Mouse (Mus musculus) midbrain, embryonic 15.5 days (tissue): ENCODE results near the gene Tbck. TPM values are rescaled to one million over a fixed set of nuclear protein-coding genes. Genes with fewer than 3 reads are reported as not detected.

Experiments used
- ATAC-seq: fragments of 200-750 bp; cut with Nextera tagmentation; replicated peaks from 2 replicates; pipeline ENCODE4 v1.8.0; 2017; ENCODE audit warnings: moderate TSS enrichment
- H3K27ac ChIP-seq: fragments of 300-500 bp; sonication (generic); 2 replicates; pipeline ENCODE4 v1.5.1; 2015; ENCODE audit warnings: mild to moderate bottlenecking, inconsistent platforms
- H3K27me3 ChIP-seq: fragments of 300-500 bp; sonication (generic); replicated peaks from 2 replicates; pipeline ENCODE4 v1.6.1; 2015; ENCODE audit warnings: inconsistent platforms
- H3K36me3 ChIP-seq: fragments of 300-500 bp; sonication (generic); replicated peaks from 2 replicates; pipeline ENCODE4 v1.6.1; 2015; ENCODE audit warnings: inconsistent platforms
- H3K4me1 ChIP-seq: fragments of 300-500 bp; sonication (generic); 2 replicates; pipeline ENCODE4 v1.6.1; 2015; ENCODE audit warnings: inconsistent platforms
- H3K4me2 ChIP-seq: fragments of 300-500 bp; sonication (generic); 2 replicates; pipeline ENCODE4 v1.6.1; 2015; ENCODE audit warnings: inconsistent platforms, mild to moderate bottlenecking, moderate library complexity
- H3K4me3 ChIP-seq: fragments of 300-500 bp; sonication (generic); 2 replicates; pipeline ENCODE4 v1.5.1; 2015; ENCODE audit warnings: mild to moderate bottlenecking, inconsistent platforms
- H3K9ac ChIP-seq: fragments of 300-500 bp; sonication (generic); 2 replicates; pipeline ENCODE4 v1.6.1; 2015; ENCODE audit warnings: mild to moderate bottlenecking, inconsistent platforms
- H3K9me3 ChIP-seq: fragments of 300-500 bp; sonication (generic); 2 replicates; pipeline ENCODE4 v1.6.1; 2016; ENCODE audit warnings: inconsistent platforms
- WGBS: fragments of 180-500 bp; shearing (Covaris S2); methylation state at CpG from one replicate; pipeline ENCODE4 v1.1.7; 2015; ENCODE audit warnings: mixed read lengths; 5-methylcytosine and 5-hydroxymethylcytosine counted together
- polyA plus RNA-seq: library from polyadenylated mRNA; unstranded; fragments of >200 nt; fragmentation: Nextera tagmentation; extraction: Ambion mirVana; gene quantifications from 2 replicates; pipeline ENCODE4 v1.2.1, GENCODE M21; 2015

Gene Tbck
- polyA plus RNA-seq, 1 experiment from 2014 or later, result 38.0 TPM

GRCm38 (mm10) chr3:132704216-132704615, 20.3 kb downstream of the Tbck start:
- no peak overlapping the region for H3K4me3 ChIP-seq
- no peak overlapping the region for H3K27ac ChIP-seq
- H3K36me3 ChIP-seq, result no peaks in the 10 kb centered on the region
- no peaks in the 10 kb centered on the region for H3K4me1 ChIP-seq
- ATAC-seq, result no peak
- no peaks in the 10 kb centered on the region for H3K9me3 ChIP-seq
- H3K27me3 ChIP-seq, result no peaks in the 10 kb centered on the region
- H3K9ac ChIP-seq, result no peak overlapping the region
- WGBS, result 80% methylated on average over 3 of the region's 3 CpGs
- H3K4me2 ChIP-seq, result no peak overlapping the region

- Histone ChIP-seq H3K9ac (no peak overlapping the region), H3K4me1 (no peaks in the 10 kb centered on the region), H3K4me2 (no peak overlapping the region), H3K36me3 (no peaks in the 10 kb centered on the region), H3K27ac (no peak overlapping the region), H3K27me3 (no peaks in the 10 kb centered on the region), H3K4me3 (no peak overlapping the region), H3K9me3 (no peaks in the 10 kb centered on the region)
- 79% methylated on average over 4 of the region's 4 CpGs for WGBS
- ATAC-seq, result no peak
Observed at GRCm38 (mm10) chr3:132706977-132707376, 23.0 kb downstream of the Tbck start.

- Histone ChIP-seq H3K36me3 (no peaks in the 10 kb centered on the region), H3K4me1 (no peaks in the 10 kb centered on the region), H3K27ac (no peak overlapping the region), H3K27me3 (no peaks in the 10 kb centered on the region), H3K4me2 (no peak overlapping the region), H3K4me3 (no peak overlapping the region), H3K9me3 (no peaks in the 10 kb centered on the region), H3K9ac (no peak overlapping the region)
- ATAC-seq, result no peak
- 84% methylated on average over 5 of the region's 5 CpGs for WGBS
Observed at GRCm38 (mm10) chr3:132713913-132714312, 30.0 kb downstream of the Tbck start.

GRCm38 (mm10) chr3:132717316-132717715, 33.4 kb downstream of the Tbck start:
- H3K36me3 ChIP-seq, result peaks cover 2% of the 10 kb centered on the region; the same call in 1 of the 2 replicates
- WGBS, result 96% methylated on average over 4 of the region's 4 CpGs
- no peaks in the 10 kb centered on the region for H3K9me3 ChIP-seq
- no peak overlapping the region for H3K4me3 ChIP-seq
- H3K27ac ChIP-seq, result no peak overlapping the region
- ATAC-seq, result no peak
- no peaks in the 10 kb centered on the region for H3K27me3 ChIP-seq
- H3K4me1 ChIP-seq, result no peaks in the 10 kb centered on the region
- no peak overlapping the region for H3K9ac ChIP-seq
- H3K4me2 ChIP-seq, result no peak overlapping the region

- H3K9me3 ChIP-seq, result no peaks in the 10 kb centered on the region
- H3K27me3 ChIP-seq, result no peaks in the 10 kb centered on the region
- peaks cover 5% of the 10 kb centered on the region; the same call in 1 of the 2 replicates for H3K36me3 ChIP-seq
- H3K9ac ChIP-seq, result no peak overlapping the region
- 95% methylated on average over 3 of the region's 3 CpGs for WGBS
- H3K4me1 ChIP-seq, result no peaks in the 10 kb centered on the region
- H3K4me3 ChIP-seq, result no peak overlapping the region
- no peak overlapping the region for H3K4me2 ChIP-seq
- no peak for ATAC-seq
- no peak overlapping the region for H3K27ac ChIP-seq
Observed at GRCm38 (mm10) chr3:132724326-132724725, 40.4 kb downstream of the Tbck start.

- Histone ChIP-seq H3K4me3 (no peak overlapping the region), H3K36me3 (no peaks in the 10 kb centered on the region), H3K9ac (no peak overlapping the region), H3K27me3 (no peaks in the 10 kb centered on the region), H3K4me2 (no peak overlapping the region), H3K9me3 (no peaks in the 10 kb centered on the region), H3K4me1 (peaks cover 9% of the 10 kb centered on the region), H3K27ac (peak overlapping the region; percentile 10; the same call in 1 of the 2 replicates)
- ATAC-seq, result peak; percentile 83
- WGBS, result 24% methylated on average over 10 of the region's 10 CpGs
Observed at GRCm38 (mm10) chr3:132744287-132745146, 60.6 kb downstream of the Tbck start.

GRCm38 (mm10) chr3:132747036-132747435, 63.1 kb downstream of the Tbck start:
- Histone ChIP-seq H3K9me3 (no peaks in the 10 kb centered on the region), H3K27ac (no peak overlapping the region), H3K27me3 (no peaks in the 10 kb centered on the region), H3K4me1 (peaks cover 9% of the 10 kb centered on the region), H3K9ac (no peak overlapping the region), H3K4me3 (no peak overlapping the region), H3K36me3 (no peaks in the 10 kb centered on the region), H3K4me2 (no peak overlapping the region)
- ATAC-seq, result peak; percentile 90
- 9% methylated on average over 3 of the region's 3 CpGs for WGBS

- Histone ChIP-seq H3K36me3 (peaks cover 4% of the 10 kb centered on the region; the same call in 1 of the 2 replicates), H3K4me3 (no peak overlapping the region), H3K27ac (no peak overlapping the region), H3K4me1 (peaks cover 9% of the 10 kb centered on the region), H3K9ac (no peak overlapping the region), H3K9me3 (no peaks in the 10 kb centered on the region), H3K27me3 (no peaks in the 10 kb centered on the region), H3K4me2 (no peak overlapping the region)
- ATAC-seq, result no peak
- WGBS, result 78% methylated on average over 14 of the region's 14 CpGs
Observed at GRCm38 (mm10) chr3:132747766-132748165, 63.8 kb downstream of the Tbck start.

- H3K4me3 ChIP-seq, result no peak overlapping the region
- H3K27me3 ChIP-seq, result no peaks in the 10 kb centered on the region
- 94% methylated on average over 3 of the region's 3 CpGs for WGBS
- H3K9ac ChIP-seq, result no peak overlapping the region
- H3K9me3 ChIP-seq, result no peaks in the 10 kb centered on the region
- ATAC-seq, result no peak
- no peak overlapping the region for H3K27ac ChIP-seq
- H3K4me2 ChIP-seq, result no peak overlapping the region
- peaks cover 9% of the 10 kb centered on the region for H3K36me3 ChIP-seq
- H3K4me1 ChIP-seq, result peaks cover 9% of the 10 kb centered on the region
Observed at GRCm38 (mm10) chr3:132748750-132749149, 64.8 kb downstream of the Tbck start.

GRCm38 (mm10) chr3:132752772-132753171, 68.8 kb downstream of the Tbck start:
- H3K27ac ChIP-seq, result no peak overlapping the region
- H3K4me3 ChIP-seq, result no peak overlapping the region
- H3K4me2 ChIP-seq, result no peak overlapping the region
- whole genome bisulfite sequencing, result 84% methylated on average over 4 of the region's 4 CpGs
- no peaks in the 10 kb centered on the region for H3K9me3 ChIP-seq
- H3K27me3 ChIP-seq, result no peaks in the 10 kb centered on the region
- H3K36me3 ChIP-seq, result peaks cover 11% of the 10 kb centered on the region
- no peaks in the 10 kb centered on the region for H3K4me1 ChIP-seq
- no peak for ATAC-seq
- no peak overlapping the region for H3K9ac ChIP-seq

- WGBS, result 92% methylated on average over 1 of the region's 1 CpGs
- Histone ChIP-seq H3K4me1 (no peaks in the 10 kb centered on the region), H3K4me2 (no peak overlapping the region), H3K4me3 (no peak overlapping the region), H3K36me3 (peaks cover 11% of the 10 kb centered on the region), H3K9ac (no peak overlapping the region), H3K27ac (no peak overlapping the region), H3K27me3 (no peaks in the 10 kb centered on the region), H3K9me3 (no peaks in the 10 kb centered on the region)
- ATAC-seq, result no peak
Observed at GRCm38 (mm10) chr3:132756274-132756673, 72.3 kb downstream of the Tbck start.

- 64% methylated on average over 17 of the region's 17 CpGs for WGBS
- Histone ChIP-seq H3K9ac (no peak overlapping the region), H3K27ac (peak overlapping the region; percentile 21; the same call in 1 of the 2 replicates), H3K4me2 (no peak overlapping the region), H3K4me1 (0 out of 2 replicates have a peak, but pooled peaks cover 7% of the 10 kb centered on the region), H3K4me3 (no peak overlapping the region), H3K27me3 (no peaks in the 10 kb centered on the region), H3K36me3 (no peaks in the 10 kb centered on the region), H3K9me3 (no peaks in the 10 kb centered on the region)
- ATAC-seq, result peak; percentile 85
Observed at GRCm38 (mm10) chr3:132766033-132766726, 82.2 kb downstream of the Tbck start.
